In the genomic region with DNA sequence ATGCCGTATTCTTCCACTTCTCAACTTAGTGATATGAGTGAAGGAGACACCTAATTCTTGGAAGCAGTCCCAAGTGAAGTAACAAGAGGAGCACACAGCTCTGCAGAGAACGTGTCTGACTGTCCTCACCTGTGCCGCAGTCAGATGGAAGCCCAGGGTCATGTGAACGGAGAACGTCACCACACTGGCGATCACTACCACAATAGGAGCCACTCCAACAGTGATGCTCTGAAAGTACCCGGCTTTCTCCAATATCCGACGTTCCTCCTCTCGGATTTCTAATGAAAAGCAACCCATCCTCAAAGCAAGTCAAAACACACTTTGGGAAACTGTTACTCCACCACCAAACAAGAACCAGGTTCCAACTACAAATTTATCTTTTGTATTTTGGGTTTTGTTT, we compare ENCODE assay signal across 17 mouse cellular contexts. TPM values are rescaled to one million over a fixed set of nuclear protein-coding genes. Genes with fewer than 3 reads are reported as not detected.
DNase-seq lines count a peak whose midpoint lies in the region; TF ChIP-seq lines count a peak whose summit lies in the region.
"Had no signal": no experiment of that assay in that cellular context is flagged by ENCODE, and none has a peak within 500 bp of the region (broad histone marks: within the 10 kb centered on the region; RNA-seq: fewer than 3 reads in every experiment).

No protein-coding gene starts in this region.

- no peak overlapping the region for H3K4me3 ChIP-seq in heart, adult 2 months
- no peak overlapping the region for H3K4me3 ChIP-seq in heart, embryonic 10.5 days

- H3K9ac ChIP-seq in heart, adult 2 months (ENCODE audit: low read depth, low read length), result no peak overlapping the region

- no peaks in the 10 kb centered on the region for H3K27me3 ChIP-seq in heart, adult 2 months (ENCODE audit: control insufficient read depth, insufficient read depth, low read length)
- H3K27me3 ChIP-seq in heart, embryonic 10.5 days (ENCODE audit: insufficient read depth, poor library complexity, severe bottlenecking), result no peaks in the 10 kb centered on the region
- H3K27me3 ChIP-seq: CH12.LX, Patski had no signal

- intact Hi-C loops in heart, adult 2 months (cut with DNase I), result no loop called here

- no peak overlapping the region for H3K27ac ChIP-seq in heart, adult 2 months
- no peak overlapping the region for H3K27ac ChIP-seq in heart, embryonic 10.5 days

- H3K36me3 ChIP-seq in heart, adult 2 months (ENCODE audit: control insufficient read depth, insufficient read depth, low read length), result no peaks in the 10 kb centered on the region
- peaks cover 64% of the 10 kb centered on the region for H3K36me3 ChIP-seq in heart, embryonic 10.5 days

- no peaks in the 10 kb centered on the region for H3K9me3 ChIP-seq in heart, embryonic 10.5 days
- H3K9me3 ChIP-seq: G1E had no signal

- no peaks in the 10 kb centered on the region for H3K4me1 ChIP-seq in heart, adult 2 months (ENCODE audit: control insufficient read depth, insufficient read depth, low read length)
- no peaks in the 10 kb centered on the region for H3K4me1 ChIP-seq in heart, embryonic 10.5 days

- no peak for TF ChIP-seq CTCF in heart, adult 2 months (IDR thresholded peaks at IDR 0.05)

- TF ChIP-seq POLR2A in heart, adult 2 months (IDR thresholded peaks at IDR 0.05; ENCODE audit: insufficient read depth, low read depth, low read length), result no peak

- no peak for TF ChIP-seq EP300 in heart, adult 2 months (IDR thresholded peaks at IDR 0.05; ENCODE audit: insufficient read depth, low read depth, low read length)

- 92% methylated on average over 10 of the region's 10 CpGs for WGBS in heart, adult 2 months
- 92% methylated on average over 10 of the region's 10 CpGs for WGBS in heart, embryonic 10.5 days

- peak; percentile 80 for DNase-seq in heart, adult 11 months
- no peak for DNase-seq in heart, adult 2 months
- DNase-seq in heart, embryonic 10.5 days (ENCODE audit: low spot score), result peak; percentile 58
- no peak for DNase-seq in heart, adult 18-20 months
- DNase-seq: adrenal gland, adult 2 months; adrenal gland, adult 8-10 months; adrenal gland, postnatal 10 days; adrenal gland, postnatal 14 days; adrenal gland, postnatal 25 days; adrenal gland, postnatal 36 days; B cell, adult 2 months; cerebellum, adult 11 months; cerebellum, adult 11-12 months; cerebellum, adult 18-20 months had no signal

- no peaks in the 10 kb centered on the region for H3K79me2 ChIP-seq in heart, adult 2 months (replicated peaks; ENCODE audit: control insufficient read depth, insufficient read depth, low read length)

RNA-seq across cellular contexts. Expression of gene Abcc5, which starts 29.3 kb away (rescaled TPM):
- total RNA-seq in heart, adult 2 months (2021), result 10 to 100 TPM; 22.6 to 25.6 TPM
- polyA plus RNA-seq in heart, adult 2 months (2012; rRNA removed), result 61.4 and 95.6 TPM in 2 replicates
- polyA plus RNA-seq in heart, embryonic 10.5 days (2016; fragmentation: Nextera tagmentation; extraction: Ambion mirVana), result 60.6 and 65.7 TPM in 2 replicates
- total RNA-seq in heart, adult 18-20 months (2021), result 10 to 100 TPM; 20.7 to 24.0 TPM

Comparison
In these comparisons a context has a peak if more than half of its experiments do, and no peak if none do; other contexts are left out.
1. DNase-seq: peak in heart, adult 11 months (single experiment) and heart, embryonic 10.5 days (single experiment); none in heart, adult 2 months (0 of 2) and heart, adult 18-20 months (0 of 2).